Mouse (Mus musculus): ENCODE measurements around the gene Nfic.
A peak's percentile ranks its signal among the peaks of the same experiment; 100 is the strongest.
"Not testable (repeated sequence)": the region's sequence is repeated elsewhere in the genome, so short reads cannot be mapped to it uniquely, and the experiment has no call there.

Nfic gene

GRCm38 (mm10) chr10:81459399-81459798 lies 4.0 kb upstream of the Nfic start:
- DNase-seq (ENCODE audit: low spot score): no peak

DNA sequence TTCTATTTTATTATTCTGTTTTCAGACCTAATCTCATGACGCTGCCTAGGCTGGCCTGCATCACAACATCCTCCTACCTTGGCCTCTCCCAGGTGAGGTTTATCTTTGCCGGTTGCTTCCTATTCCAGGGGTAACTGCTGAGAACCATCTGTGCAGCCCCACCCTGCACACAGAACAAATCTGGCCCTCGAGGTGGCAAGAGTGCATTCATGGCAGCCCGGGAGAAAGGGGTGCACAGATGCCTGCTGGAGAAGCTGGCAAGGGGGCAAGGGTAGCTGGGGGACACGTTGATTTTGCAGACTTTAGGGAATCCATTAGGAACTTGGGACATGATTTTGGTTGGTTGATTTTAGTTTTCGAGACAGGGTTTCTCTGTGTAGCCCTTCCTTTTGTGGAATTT lies 2.8 kb upstream of the Nfic start:
- no peak for DNase-seq (ENCODE audit: low spot score)

- no peak for DNase-seq (ENCODE audit: low spot score)
These were observed 2.2 kb upstream of the Nfic start for GRCm38 (mm10) chr10:81457624-81458023.

DNA sequence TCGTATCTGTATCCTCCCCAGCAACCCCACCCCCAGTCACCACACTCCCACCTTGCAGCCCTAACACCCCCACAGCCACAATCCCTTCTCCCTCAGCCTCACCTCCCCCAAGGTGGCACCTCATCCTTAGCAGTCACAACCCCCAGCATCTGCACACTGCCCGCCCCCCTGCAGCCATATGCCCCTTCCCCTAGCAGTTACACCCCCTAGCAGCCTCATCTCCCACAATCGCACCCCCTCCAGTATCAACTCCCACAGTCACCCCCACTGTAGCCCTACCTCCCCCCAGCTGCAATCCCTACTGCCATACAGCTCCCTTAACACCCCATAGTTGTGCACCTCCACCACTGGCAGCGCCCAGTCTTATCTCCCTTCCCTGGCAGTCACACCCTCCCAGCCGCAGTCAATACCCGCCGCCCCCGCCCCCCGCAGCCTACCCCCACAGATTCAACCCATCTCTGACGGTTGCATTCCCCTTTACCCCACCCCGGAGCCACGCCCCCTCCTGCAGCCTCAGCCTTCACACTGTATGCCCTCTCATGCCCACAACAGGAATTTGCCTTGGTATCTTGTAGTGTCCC lies 1.6 kb upstream of the Nfic start:
- no peak for DNase-seq (ENCODE audit: low spot score)

GRCm38 (mm10) chr10:81454106-81454505 lies 1.3 kb downstream of the Nfic start:
- no peak for DNase-seq (ENCODE audit: low spot score)

- DNase-seq (ENCODE audit: low spot score): no peak
These were observed 2.5 kb downstream of the Nfic start for GRCm38 (mm10) chr10:81452947-81453288.

GRCm38 (mm10) chr10:81452237-81452946 lies 3.0 kb downstream of the Nfic start:
- DNase-seq (ENCODE audit: low spot score): no peak

- no peak for DNase-seq (ENCODE audit: low spot score)
These were observed 4.1 kb downstream of the Nfic start for GRCm38 (mm10) chr10:81451365-81451745.

GRCm38 (mm10) chr10:81450641-81451364 lies 4.6 kb downstream of the Nfic start:
- no peak for DNase-seq (ENCODE audit: low spot score)

- DNase-seq (ENCODE audit: low spot score): peak; percentile 87
These were observed 5.3 kb downstream of the Nfic start for GRCm38 (mm10) chr10:81450140-81450539.

DNA sequence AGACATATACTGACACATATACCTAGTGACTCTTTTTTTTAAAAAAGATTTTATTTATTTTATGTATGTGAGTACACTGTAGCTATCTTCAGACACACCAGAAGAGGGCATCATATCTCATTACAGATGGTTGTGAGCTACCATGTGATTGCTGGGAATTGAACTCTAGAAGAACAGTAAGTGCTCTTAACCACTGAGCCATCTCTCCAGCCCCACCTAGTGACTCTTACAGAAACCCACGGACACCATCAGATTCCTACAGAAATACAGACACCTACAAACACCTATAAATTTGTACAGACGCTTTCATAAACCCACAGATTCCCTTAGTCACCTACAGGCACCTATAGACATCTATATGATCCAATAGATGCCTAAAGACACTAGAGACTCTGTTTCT lies 9.9 kb downstream of the Nfic start:
- DNase-seq (ENCODE audit: low spot score): not testable (repeated sequence)

- DNase-seq (ENCODE audit: low spot score): no peak
These were observed 14.4 kb downstream of the Nfic start for GRCm38 (mm10) chr10:81441019-81441418.

DNA sequence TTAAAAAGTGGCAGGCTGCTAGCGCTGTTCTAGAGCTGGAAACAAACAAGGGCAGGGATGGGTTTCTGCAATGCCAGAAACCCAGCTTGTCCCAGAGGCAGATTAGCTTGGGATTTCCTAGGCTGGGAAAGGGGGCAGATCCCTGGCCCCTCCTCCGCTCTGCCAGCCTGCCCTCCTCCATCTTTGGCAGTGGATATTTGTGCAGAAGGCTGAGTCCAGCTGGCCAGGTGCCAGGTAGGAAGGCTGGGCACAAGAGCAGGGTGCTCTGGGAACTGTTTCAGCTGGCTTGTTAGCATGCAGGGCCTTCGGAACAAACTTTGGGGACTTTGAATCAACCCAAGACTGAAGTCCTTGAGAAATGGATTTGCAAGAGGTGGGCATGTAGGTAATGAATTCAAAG lies 20.0 kb downstream of the Nfic start:
- DNase-seq (ENCODE audit: low spot score): peak; percentile 92

DNA sequence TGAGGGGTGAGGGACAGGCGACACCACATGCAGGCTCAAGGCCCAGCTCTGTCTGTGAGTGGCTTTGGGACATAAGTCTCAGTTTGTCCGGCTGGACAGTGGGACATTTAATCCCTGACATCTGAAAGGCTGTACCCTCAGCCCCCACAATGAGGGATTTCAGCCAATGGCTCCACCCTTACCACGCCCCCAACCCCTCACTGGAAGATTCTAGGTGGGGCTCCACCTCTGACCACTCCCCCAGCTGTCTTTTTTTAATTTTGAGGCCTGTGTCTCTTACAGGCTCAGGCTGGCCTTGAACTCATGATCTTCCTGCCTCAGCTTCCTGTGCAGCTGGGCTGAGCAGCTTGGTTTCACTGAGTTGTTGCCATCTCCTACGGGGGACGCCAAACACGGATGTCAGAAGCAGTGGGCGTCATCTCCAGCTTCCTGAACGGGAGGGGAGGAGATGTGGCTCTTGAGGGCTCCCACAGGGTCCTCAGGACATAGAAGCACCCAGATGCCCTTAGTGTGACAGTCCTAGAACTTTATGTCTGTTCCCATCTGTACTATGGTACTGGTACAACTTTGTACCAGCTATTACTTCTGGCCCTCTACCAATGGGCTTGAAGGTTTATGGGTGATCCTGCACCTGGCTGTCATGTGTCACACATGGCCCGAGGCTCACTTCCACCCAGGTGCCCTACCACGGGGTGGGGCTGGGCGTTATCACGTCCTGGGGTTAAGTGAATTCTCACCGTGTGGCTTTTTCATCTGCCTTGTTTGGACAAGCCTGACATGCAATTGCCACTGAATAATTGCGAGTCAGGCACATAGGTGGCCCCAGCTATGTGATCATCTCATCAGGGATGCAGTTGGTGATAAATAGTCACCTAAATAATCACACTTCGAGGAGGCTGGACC lies 20.8 kb downstream of the Nfic start:
- no peak for DNase-seq (ENCODE audit: low spot score)

DNA sequence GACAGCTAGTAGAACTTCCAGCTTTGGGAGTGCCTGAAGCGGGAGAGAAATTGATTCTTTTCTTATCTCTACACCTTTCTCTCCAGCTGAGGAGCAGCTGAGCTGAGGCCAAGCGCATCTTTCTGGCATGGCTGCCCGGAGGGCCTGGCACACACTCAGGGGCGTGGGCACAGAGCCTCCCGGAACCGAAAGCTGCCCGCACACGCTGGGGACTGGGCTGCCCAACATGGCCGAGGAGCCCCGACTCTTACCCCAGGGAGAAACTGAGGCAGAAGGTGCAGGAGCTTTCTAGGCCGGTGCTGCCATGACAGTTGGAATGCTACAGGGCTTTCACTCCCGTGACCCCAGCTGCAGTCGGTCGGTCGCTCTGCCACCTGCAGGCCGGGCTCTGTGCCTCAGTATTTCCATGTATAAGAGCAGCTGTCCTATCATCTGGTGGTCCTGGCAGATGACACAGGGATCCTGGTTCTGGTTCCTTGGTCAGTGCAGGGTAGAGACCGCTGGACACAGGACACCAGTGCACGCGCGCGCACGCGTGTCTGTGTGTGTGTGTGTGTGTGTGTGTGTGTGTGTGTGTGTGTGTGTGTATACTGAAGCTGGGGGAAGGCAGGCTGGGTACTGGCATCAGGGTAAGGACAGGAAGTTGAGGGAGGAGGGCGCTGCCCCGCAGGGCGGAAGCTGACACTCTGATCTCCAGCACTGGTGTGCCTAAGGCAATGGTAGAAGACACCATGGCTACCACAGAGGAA lies 21.7 kb downstream of the Nfic start:
- DNase-seq (ENCODE audit: low spot score): no peak

DNA sequence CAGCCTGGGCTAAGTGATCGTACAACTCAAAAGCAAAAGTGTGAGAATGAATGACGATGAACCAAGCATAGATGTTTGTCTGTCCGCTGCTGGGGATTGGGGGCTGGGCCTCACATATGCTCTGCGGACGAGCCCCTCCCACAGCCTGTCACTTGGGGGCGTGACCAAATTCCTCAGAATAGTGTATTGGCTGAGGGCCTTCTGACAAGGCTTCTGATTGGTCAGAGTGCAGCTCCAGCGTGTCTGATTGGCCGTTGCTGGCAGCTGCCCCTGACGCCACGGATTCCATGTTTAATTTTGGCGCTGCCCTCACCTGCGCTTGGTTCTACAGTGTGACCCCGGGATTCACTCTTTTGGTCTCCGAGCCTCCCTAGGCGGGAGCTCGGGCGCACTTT lies 22.6 kb downstream of the Nfic start:
- DNase-seq (ENCODE audit: low spot score): peak; percentile 83

GRCm38 (mm10) chr10:81432169-81432867 lies 23.1 kb downstream of the Nfic start:
- DNase-seq (ENCODE audit: low spot score): no peak

DNA sequence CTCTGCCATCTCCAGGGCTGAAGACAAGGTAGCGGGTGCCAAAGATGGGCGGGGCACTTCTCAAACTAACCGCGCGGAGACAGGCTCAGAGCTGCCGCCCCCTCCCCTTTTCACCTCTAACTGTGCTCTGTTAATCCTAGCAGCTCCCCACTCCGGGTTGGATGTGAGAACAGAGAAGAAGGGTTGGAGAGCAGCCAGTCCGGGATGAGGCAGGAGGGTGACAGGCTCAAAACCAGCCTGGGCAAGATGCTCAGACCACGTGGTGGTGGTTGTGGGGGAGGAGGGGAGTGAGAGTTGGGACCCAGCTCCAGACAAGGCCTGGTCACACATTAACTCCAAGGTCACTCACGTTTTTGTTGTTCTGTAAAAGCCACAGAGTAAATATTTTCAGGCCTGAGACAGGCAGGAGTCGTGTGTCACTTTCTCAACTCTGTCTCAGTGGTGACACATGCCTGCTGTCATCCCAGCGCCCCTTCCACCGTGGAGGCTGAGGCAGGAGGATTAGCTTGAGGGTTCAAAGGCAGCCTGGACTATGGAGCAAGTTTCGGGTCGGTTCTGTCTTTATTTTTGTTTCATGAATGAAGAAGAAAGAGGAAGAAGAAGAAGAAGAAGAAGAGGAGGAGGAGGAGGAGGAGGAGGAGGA lies 23.8 kb downstream of the Nfic start:
- DNase-seq (ENCODE audit: low spot score): no peak

DNA sequence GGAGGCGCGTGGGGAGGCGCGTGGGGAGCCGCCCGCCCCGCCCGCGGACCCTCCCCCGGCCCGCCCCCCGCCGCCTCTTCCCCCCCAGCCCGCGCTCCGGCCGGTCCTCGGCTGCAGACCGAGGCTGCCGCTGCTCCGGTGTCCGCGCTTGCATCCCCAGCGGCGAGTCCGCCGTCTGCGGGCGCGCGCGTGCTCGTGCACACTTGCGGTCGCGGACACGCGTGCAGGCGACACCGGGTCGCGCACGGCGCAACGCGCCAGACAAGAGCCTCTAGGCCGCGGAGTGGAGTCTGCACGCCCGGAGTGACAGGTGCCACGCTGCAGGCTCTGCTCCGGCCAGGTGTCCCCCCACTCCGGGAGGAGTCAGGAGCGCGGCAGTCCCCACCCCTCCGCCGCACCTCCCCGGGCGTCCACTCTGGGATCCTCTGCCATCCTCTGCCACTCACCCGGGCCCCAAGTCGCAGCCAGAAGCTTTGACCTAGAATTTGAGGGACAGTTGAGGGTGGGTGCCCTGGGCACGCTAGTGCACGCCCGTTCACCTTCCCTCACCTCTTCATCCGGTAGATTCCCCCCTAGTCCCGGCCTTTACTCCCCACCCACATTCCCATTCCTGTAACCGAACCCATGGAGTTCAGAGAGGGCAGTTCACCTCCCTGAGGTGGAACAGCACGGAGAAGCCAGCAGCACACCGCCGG lies 24.5 kb downstream of the Nfic start:
- DNase-seq (ENCODE audit: low spot score): no peak

Data from adipocyte (in vitro differentiated cells).